Mouse (Mus musculus): ENCODE measurements around the gene Nbl1. TPM values are rescaled to one million over a fixed set of nuclear protein-coding genes. Genes with fewer than 3 reads are reported as not detected.

Gene Nbl1
- polyA plus RNA-seq, 1 experiment from 2014 or later = 141 TPM

- ATAC-seq (peak; percentile 99), DNase-seq (ENCODE audit: low spot score) (peak; percentile 99)
- Histone ChIP-seq H3K27ac (ENCODE audit: low read length) (peak within 1 kb of the TSS; percentile 93), H3K9me3 (ENCODE audit: low read length) (no peaks in the 10 kb centered on the region), H3K4me3 (ENCODE audit: low read depth, low read length) (peak within 1 kb of the TSS; percentile 88), H3K9ac (replicated peaks; ENCODE audit: low read depth) (peak within 1 kb of the TSS; percentile 90), H3K36me3 (ENCODE audit: insufficient read depth, low read length) (no peaks in the 10 kb centered on the region), H3K4me1 (ENCODE audit: insufficient read depth, low read depth, low read length) (peaks cover 5% of the 10 kb centered on the region; the same call in 1 of the 2 replicates), H3K27me3 (replicated peaks; ENCODE audit: insufficient read depth, low read length) (no peaks in the 10 kb centered on the region), H3K4me2 (replicated peaks; ENCODE audit: low read depth, low read length) (peak within 1 kb of the TSS; percentile 93)
- TF ChIP-seq CTCF (IDR thresholded peaks at IDR 0.05) = no peak
- TF ChIP-seq EP300 (IDR thresholded peaks at IDR 0.05) = peak; percentile 98
- 1% methylated on average over 63 of the region's 63 CpGs for WGBS
Observed at GRCm38 (mm10) chr4:139130701-139131549, 38.1 kb upstream of the Nbl1 start, which contains the start of gene Minos1. Minos1 (minus strand) TSS chr4:139131113.

GRCm38 (mm10) chr4:139129806-139130700, 37.3 kb upstream of the Nbl1 start:
- H3K27ac ChIP-seq (ENCODE audit: low read length) = peak overlapping the region; percentile 93
- no peaks in the 10 kb centered on the region for H3K9me3 ChIP-seq (ENCODE audit: low read length)
- DNase-seq (ENCODE audit: low spot score) = peak; percentile 37
- peak overlapping the region; percentile 93 for H3K4me2 ChIP-seq (replicated peaks; ENCODE audit: low read depth, low read length)
- TF ChIP-seq CTCF (IDR thresholded peaks at IDR 0.05) (no peak), EP300 (IDR thresholded peaks at IDR 0.05) (no peak)
- WGBS = 2% methylated on average over 53 of the region's 57 CpGs
- H3K9ac ChIP-seq (replicated peaks; ENCODE audit: low read depth) = peak overlapping the region; percentile 90
- no peaks in the 10 kb centered on the region for H3K36me3 ChIP-seq (ENCODE audit: insufficient read depth, low read length)
- peak; percentile 49 for ATAC-seq
- H3K4me1 ChIP-seq (ENCODE audit: insufficient read depth, low read depth, low read length) = peaks cover 5% of the 10 kb centered on the region; the same call in 1 of the 2 replicates
- H3K27me3 ChIP-seq (replicated peaks; ENCODE audit: insufficient read depth, low read length) = no peaks in the 10 kb centered on the region
- H3K4me3 ChIP-seq (ENCODE audit: low read depth, low read length) = peak overlapping the region; percentile 88

GRCm38 (mm10) chr4:139126475-139126874, 33.7 kb upstream of the Nbl1 start:
- ATAC-seq (no peak), DNase-seq (ENCODE audit: low spot score) (no peak)
- 90% methylated on average over 3 of the region's 3 CpGs for WGBS
- Histone ChIP-seq H3K27ac (ENCODE audit: low read length) (no peak overlapping the region), H3K4me2 (replicated peaks; ENCODE audit: low read depth, low read length) (no peak overlapping the region), H3K27me3 (replicated peaks; ENCODE audit: insufficient read depth, low read length) (no peaks in the 10 kb centered on the region), H3K36me3 (ENCODE audit: insufficient read depth, low read length) (no peaks in the 10 kb centered on the region), H3K9me3 (ENCODE audit: low read length) (no peaks in the 10 kb centered on the region), H3K4me1 (ENCODE audit: insufficient read depth, low read depth, low read length) (peaks cover 5% of the 10 kb centered on the region; the same call in 1 of the 2 replicates), H3K9ac (replicated peaks; ENCODE audit: low read depth) (no peak overlapping the region), H3K4me3 (ENCODE audit: low read depth, low read length) (no peak overlapping the region)
- TF ChIP-seq EP300 (IDR thresholded peaks at IDR 0.05) = no peak
- peak; percentile 39; the same call in 1 of the 2 replicates for TF ChIP-seq CTCF (IDR thresholded peaks at IDR 0.05)

GRCm38 (mm10) chr4:139124940-139125339, 32.1 kb upstream of the Nbl1 start:
- WGBS = 65% methylated on average over 6 of the region's 6 CpGs
- peaks cover 9% of the 10 kb centered on the region; the same call in 1 of the 2 replicates for H3K4me1 ChIP-seq (ENCODE audit: insufficient read depth, low read depth, low read length)
- H3K4me3 ChIP-seq (ENCODE audit: low read depth, low read length) = no peak overlapping the region
- no peaks in the 10 kb centered on the region for H3K9me3 ChIP-seq (ENCODE audit: low read length)
- H3K27me3 ChIP-seq (replicated peaks; ENCODE audit: insufficient read depth, low read length) = no peaks in the 10 kb centered on the region
- H3K9ac ChIP-seq (replicated peaks; ENCODE audit: low read depth) = no peak overlapping the region
- no peak overlapping the region for H3K27ac ChIP-seq (ENCODE audit: low read length)
- TF ChIP-seq CTCF (IDR thresholded peaks at IDR 0.05) = no peak
- TF ChIP-seq EP300 (IDR thresholded peaks at IDR 0.05) = no peak
- ATAC-seq = no peak
- no peak overlapping the region for H3K4me2 ChIP-seq (replicated peaks; ENCODE audit: low read depth, low read length)
- H3K36me3 ChIP-seq (ENCODE audit: insufficient read depth, low read length) = no peaks in the 10 kb centered on the region
- no peak for DNase-seq (ENCODE audit: low spot score)

GRCm38 (mm10) chr4:139122557-139122956, 29.8 kb upstream of the Nbl1 start:
- ATAC-seq = no peak
- WGBS = 89% methylated on average over 4 of the region's 4 CpGs
- TF ChIP-seq EP300 (IDR thresholded peaks at IDR 0.05) = no peak
- no peak for TF ChIP-seq CTCF (IDR thresholded peaks at IDR 0.05)

GRCm38 (mm10) chr4:139120998-139121397, 28.2 kb upstream of the Nbl1 start:
- no peaks in the 10 kb centered on the region for H3K9me3 ChIP-seq (ENCODE audit: low read length)
- TF ChIP-seq EP300 (IDR thresholded peaks at IDR 0.05) = no peak
- TF ChIP-seq CTCF (IDR thresholded peaks at IDR 0.05) = no peak
- H3K27ac ChIP-seq (ENCODE audit: low read length) = peak overlapping the region; percentile 47
- peak; percentile 38 for DNase-seq (ENCODE audit: low spot score)
- H3K4me3 ChIP-seq (ENCODE audit: low read depth, low read length) = no peak overlapping the region
- H3K9ac ChIP-seq (replicated peaks; ENCODE audit: low read depth) = no peak overlapping the region
- WGBS = 40% methylated on average over 7 of the region's 7 CpGs
- no peak overlapping the region for H3K4me2 ChIP-seq (replicated peaks; ENCODE audit: low read depth, low read length)
- H3K4me1 ChIP-seq (ENCODE audit: insufficient read depth, low read depth, low read length) = peaks cover 7% of the 10 kb centered on the region; the same call in 1 of the 2 replicates
- H3K27me3 ChIP-seq (replicated peaks; ENCODE audit: insufficient read depth, low read length) = no peaks in the 10 kb centered on the region
- no peaks in the 10 kb centered on the region for H3K36me3 ChIP-seq (ENCODE audit: insufficient read depth, low read length)
- ATAC-seq = 0 out of 2 replicates have a peak, but pooled peaks have one; percentile 21

More at GRCm38 (mm10) chr4:139122557-139122956, 29.8 kb upstream of the Nbl1 start:
- Histone ChIP-seq H3K9ac (replicated peaks; ENCODE audit: low read depth) (no peak overlapping the region), H3K27me3 (replicated peaks; ENCODE audit: insufficient read depth, low read length) (no peaks in the 10 kb centered on the region), H3K9me3 (ENCODE audit: low read length) (no peaks in the 10 kb centered on the region), H3K27ac (ENCODE audit: low read length) (no peak overlapping the region), H3K4me1 (ENCODE audit: insufficient read depth, low read depth, low read length) (peaks cover 7% of the 10 kb centered on the region; the same call in 1 of the 2 replicates), H3K4me2 (replicated peaks; ENCODE audit: low read depth, low read length) (no peak overlapping the region), H3K36me3 (ENCODE audit: insufficient read depth, low read length) (no peaks in the 10 kb centered on the region), H3K4me3 (ENCODE audit: low read depth, low read length) (no peak overlapping the region)
- DNase-seq (ENCODE audit: low spot score) = no peak
